In genomic region chr2:45105922-45106851, GRCm38 (mm10) we compare ENCODE assay signal across 8 mouse cellular contexts. TPM values are rescaled to one million over a fixed set of nuclear protein-coding genes. Genes with fewer than 3 reads are reported as not detected.
A peak's percentile ranks its signal among the peaks of the same experiment; 100 is the strongest.
DNase-seq lines count a peak whose midpoint lies in the region; ATAC-seq and TF ChIP-seq lines count a peak whose summit lies in the region.

No protein-coding gene starts in this region.

- TF ChIP-seq EP300 in heart, postnatal 0 days (IDR thresholded peaks at IDR 0.05; ENCODE audit: low read depth), result no peak

- peak overlapping the region; percentile 26 for H3K4me3 ChIP-seq in kidney, embryonic 16.5 days (ENCODE audit: low read length)
- H3K4me3 ChIP-seq in cortical plate, adult 2 months (ENCODE audit: insufficient read depth, low read length), result peak overlapping the region; percentile 29
- peak overlapping the region; percentile 9 for H3K4me3 ChIP-seq in heart, postnatal 0 days (ENCODE audit: low read depth, low read length)
- H3K4me3 ChIP-seq in midbrain, embryonic 14.5 days (replicated peaks; ENCODE audit: low read depth, low read length), result peak overlapping the region; percentile 15

- peak overlapping the region; percentile 70 for H3K4me2 ChIP-seq in kidney, embryonic 16.5 days (replicated peaks; ENCODE audit: low read depth, low read length)
- H3K4me2 ChIP-seq in heart, postnatal 0 days (ENCODE audit: low read depth, low read length), result peak overlapping the region; percentile 80
- peak overlapping the region; percentile 80 for H3K4me2 ChIP-seq in midbrain, embryonic 14.5 days (ENCODE audit: low read length)

- peak overlapping the region; percentile 48 for H3K27ac ChIP-seq in kidney, embryonic 16.5 days (ENCODE audit: low read length)
- H3K27ac ChIP-seq in cortical plate, adult 2 months (ENCODE audit: insufficient read depth, low read length), result peak overlapping the region; percentile 92
- peak overlapping the region; percentile 67 for H3K27ac ChIP-seq in heart, postnatal 0 days (ENCODE audit: low read depth)
- peak overlapping the region; percentile 97; the same call in 1 of the 2 replicates for H3K27ac ChIP-seq in midbrain, embryonic 14.5 days (replicated peaks; ENCODE audit: low read depth, low read length)

- H3K27me3 ChIP-seq in kidney, embryonic 16.5 days (ENCODE audit: insufficient read depth, low read length), result no peaks in the 10 kb centered on the region
- no peaks in the 10 kb centered on the region for H3K27me3 ChIP-seq in heart, postnatal 0 days (ENCODE audit: control insufficient read depth, insufficient read depth, low read length)
- no peaks in the 10 kb centered on the region for H3K27me3 ChIP-seq in midbrain, embryonic 14.5 days (ENCODE audit: control insufficient read depth, insufficient read depth, low read length)

- WGBS in kidney, embryonic 16.5 days, result 47% methylated on average over 7 of the region's 7 CpGs
- WGBS in heart, postnatal 0 days, result 35% methylated on average over 7 of the region's 7 CpGs
- WGBS in midbrain, embryonic 14.5 days, result 28% methylated on average over 7 of the region's 7 CpGs

- TF ChIP-seq POLR2A in cortical plate, adult 2 months (IDR thresholded peaks at IDR 0.05; ENCODE audit: extremely low read depth, insufficient read depth, low read length), result 0 out of 2 replicates have a peak, but pooled peaks have one; percentile 27

- ATAC-seq in kidney, embryonic 16.5 days (ENCODE audit: low FRiP score, low TSS enrichment), result no peak
- no peak for ATAC-seq in heart, postnatal 0 days (ENCODE audit: insufficient read depth, low read depth)
- ATAC-seq in midbrain, embryonic 14.5 days (ENCODE audit: low FRiP score, low TSS enrichment), result no peak
- ATAC-seq in megakaryocyte progenitor cell, adult 5-6 weeks (replicated peaks; ENCODE audit: poor library complexity), result no peak

- peak overlapping the region; percentile 45 for H3K9ac ChIP-seq in kidney, embryonic 16.5 days (replicated peaks; ENCODE audit: low read length)
- peak overlapping the region; percentile 51; the same call in 1 of the 2 replicates for H3K9ac ChIP-seq in heart, postnatal 0 days (replicated peaks; ENCODE audit: low read depth, low read length)
- H3K9ac ChIP-seq in midbrain, embryonic 14.5 days (replicated peaks; ENCODE audit: low read length), result peak overlapping the region; percentile 37; the same call in 1 of the 2 replicates

- DNase-seq in kidney, postnatal 14 days, result no peak
- no peak for DNase-seq in heart, postnatal 0 days (ENCODE audit: low spot score)
- DNase-seq in midbrain, embryonic 14.5 days, result no peak
- DNase-seq in B cell, adult 2 months, result no peak
- DNase-seq in right cerebral cortex, adult 2 months (ENCODE audit: low spot score in 2 of 2), result no peak

- no peaks in the 10 kb centered on the region for H3K36me3 ChIP-seq in kidney, embryonic 16.5 days (ENCODE audit: insufficient read depth, low read length)
- no peaks in the 10 kb centered on the region for H3K36me3 ChIP-seq in heart, postnatal 0 days (replicated peaks; ENCODE audit: control insufficient read depth, insufficient read depth, low read length)
- no peaks in the 10 kb centered on the region for H3K36me3 ChIP-seq in midbrain, embryonic 14.5 days (ENCODE audit: control insufficient read depth, insufficient read depth, low read length)

- peaks cover 33% of the 10 kb centered on the region; the same call in 1 of the 2 replicates for H3K4me1 ChIP-seq in kidney, embryonic 16.5 days (ENCODE audit: insufficient read depth, low read length)
- peaks cover 11% of the 10 kb centered on the region; the same call in 1 of the 2 replicates for H3K4me1 ChIP-seq in cortical plate, adult 2 months (ENCODE audit: control insufficient read depth, insufficient read depth, low read length)
- H3K4me1 ChIP-seq in heart, postnatal 0 days (ENCODE audit: control insufficient read depth, insufficient read depth), result peaks cover 45% of the 10 kb centered on the region
- H3K4me1 ChIP-seq in midbrain, embryonic 14.5 days (ENCODE audit: control insufficient read depth, insufficient read depth, low read length), result peaks cover 57% of the 10 kb centered on the region

- no peaks in the 10 kb centered on the region for H3K9me3 ChIP-seq in kidney, embryonic 16.5 days (ENCODE audit: low read length)
- H3K9me3 ChIP-seq in heart, postnatal 0 days (replicated peaks; ENCODE audit: control insufficient read depth, low read length), result no peaks in the 10 kb centered on the region
- no peaks in the 10 kb centered on the region for H3K9me3 ChIP-seq in midbrain, embryonic 14.5 days (ENCODE audit: control insufficient read depth, low read length)

- no peak for TF ChIP-seq CTCF in cortical plate, adult 2 months (IDR thresholded peaks at IDR 0.05; ENCODE audit: extremely low read depth, insufficient read depth, low read length)
- no peak for TF ChIP-seq CTCF in heart, postnatal 0 days (IDR thresholded peaks at IDR 0.05; ENCODE audit: low read depth)

RNA-seq across cellular contexts. Expression of gene Zeb2, which starts 11.0 kb away (rescaled TPM):
- 49.3 and 57.6 TPM in 2 replicates for polyA plus RNA-seq in kidney, embryonic 16.5 days (2015; fragmentation: Nextera tagmentation; extraction: Ambion mirVana)
- polyA plus RNA-seq in cortical plate, adult 2 months (2012; rRNA removed), result 63.2 and 65.4 TPM in 2 replicates
- total RNA-seq in heart, postnatal 0 days (2014; rRNA removed; ENCODE audit: low replicate concordance), result 36.4 and 41.2 TPM in 2 replicates
- polyA plus RNA-seq in heart, postnatal 0 days (2015; fragmentation: Nextera tagmentation; extraction: Ambion mirVana), result 13.4 and 13.6 TPM in 2 replicates
- 25.5 and 32.3 TPM in 2 replicates for polyA plus RNA-seq in midbrain, embryonic 14.5 days (2014; fragmentation: Nextera tagmentation; extraction: Ambion mirVana)
- total RNA-seq in megakaryocyte progenitor cell, adult 5-6 weeks (2015), result 188 and 189 TPM in 2 replicates
- 138 and 151 TPM in 2 replicates for total RNA-seq in megakaryocyte progenitor cell, adult 5-6 weeks (2017)
